Mouse (Mus musculus) stomach, postnatal 0 days (tissue): ENCODE results near the gene Clec12a. TPM values are rescaled to one million over a fixed set of nuclear protein-coding genes. Genes with fewer than 3 reads are reported as not detected.
"Not testable (repeated sequence)": the region's sequence is repeated elsewhere in the genome, so short reads cannot be mapped to it uniquely, and the experiment has no call there.

ENCODE experiments used
- ATAC-seq: fragments of 200-750 bp; cut with Nextera tagmentation; 2 replicates; pipeline ENCODE4 v1.8.0; 2017; ENCODE audit not compliant: low FRiP score, low TSS enrichment
- DNase-seq: peaks from one replicate; pipeline ENCODE4 v3.0.0-alpha.2; 2016; ENCODE audit warnings: low spot score
- H3K27ac ChIP-seq: fragments of 300-500 bp; sonication (generic); replicated peaks from 2 replicates; pipeline ENCODE4 v1.5.1; 2014; ENCODE audit warnings: mild to moderate bottlenecking, control low read depth
- H3K27me3 ChIP-seq: fragments of 300-500 bp; sonication (generic); 2 replicates; pipeline ENCODE4 v1.6.1; 2014; ENCODE audit warnings: low read length; ENCODE audit not compliant: control insufficient read depth, insufficient read depth
- H3K36me3 ChIP-seq: fragments of 300-500 bp; sonication (generic); 2 replicates; pipeline ENCODE4 v1.6.1; 2014; ENCODE audit warnings: low read length, mixed read lengths; ENCODE audit not compliant: control insufficient read depth, insufficient read depth
- H3K4me1 ChIP-seq: fragments of 300-500 bp; sonication (generic); replicated peaks from 2 replicates; pipeline ENCODE4 v1.6.1; 2014; ENCODE audit warnings: antibody characterized with exemption; ENCODE audit not compliant: control insufficient read depth, insufficient read depth
- H3K4me2 ChIP-seq: fragments of 300-500 bp; sonication (generic); replicated peaks from 2 replicates; pipeline ENCODE4 v1.6.1; 2014; ENCODE audit warnings: low read depth, mild to moderate bottlenecking, control low read depth, moderate library complexity
- H3K4me3 ChIP-seq: fragments of 300-500 bp; sonication (generic); 2 replicates; pipeline ENCODE4 v1.5.1; 2014; ENCODE audit warnings: low read depth, low read length, control low read depth
- H3K9ac ChIP-seq: fragments of 300-500 bp; sonication (generic); 2 replicates; pipeline ENCODE4 v1.6.1; 2014; ENCODE audit warnings: mild to moderate bottlenecking, low read length, control low read depth, mixed read lengths
- H3K9me3 ChIP-seq: fragments of 300-500 bp; sonication (generic); 2 replicates; pipeline ENCODE4 v1.6.1; 2016; ENCODE audit warnings: low read length; ENCODE audit not compliant: control insufficient read depth
- CTCF ChIP-seq: IDR thresholded peaks from 2 replicates; pipeline ENCODE4 v1.5.1; 2016; ENCODE audit warnings: antibody characterized with exemption, low read depth, mild to moderate bottlenecking, moderate library complexity
- EP300 ChIP-seq: optimal IDR thresholded peaks from 2 replicates; pipeline ENCODE3; 2016; ENCODE audit warnings: antibody characterized with exemption
- WGBS: fragments of 180-500 bp; shearing (Covaris S2); extraction: QIAGEN DNeasy Blood & Tissue Kit; methylation state at CpG from one replicate; pipeline ENCODE4 v1.1.7; 2014; 5-methylcytosine and 5-hydroxymethylcytosine counted together
- polyA plus RNA-seq: library from polyadenylated mRNA; unstranded; fragments of >200 nt; fragmentation: Nextera tagmentation; extraction: Ambion mirVana; gene quantifications from 2 replicates; pipeline ENCODE4 v1.2.1, GENCODE M21; 2015

Clec12a gene
- 0.40 and 0.61 TPM in 2 replicates for polyA plus RNA-seq

DNA sequence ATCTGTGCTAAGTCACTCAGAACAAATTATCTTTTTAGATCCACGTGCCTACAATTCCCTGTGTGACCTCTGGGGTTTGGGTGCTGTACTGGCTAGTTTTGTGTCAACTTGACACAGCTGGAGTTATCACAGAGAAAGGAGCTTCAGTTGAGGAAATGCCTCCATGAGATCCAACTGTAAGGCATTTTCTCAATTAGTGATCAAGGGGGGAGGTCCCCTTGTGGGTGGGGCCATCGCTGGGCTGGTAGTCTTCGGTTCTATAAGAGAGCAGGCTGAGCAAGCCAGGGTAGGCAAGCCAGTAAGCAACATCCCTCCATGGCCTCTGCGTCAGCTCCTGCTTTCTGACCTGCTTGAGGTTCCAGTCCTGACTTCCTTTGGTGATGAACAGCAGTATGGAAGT, at the start of gene Clec12a:
Gene Clec12a (plus strand): TSS at position 301 of the 400 bp plus-strand sequence.
- 71% methylated on average over 4 of the region's 4 CpGs for WGBS
- H3K9ac ChIP-seq, H3K27ac ChIP-seq, H3K27me3 ChIP-seq, H3K36me3 ChIP-seq, H3K4me2 ChIP-seq, DNase-seq, ATAC-seq, H3K4me3 ChIP-seq, H3K4me1 ChIP-seq, H3K9me3 ChIP-seq: not testable (repeated sequence)

DNA sequence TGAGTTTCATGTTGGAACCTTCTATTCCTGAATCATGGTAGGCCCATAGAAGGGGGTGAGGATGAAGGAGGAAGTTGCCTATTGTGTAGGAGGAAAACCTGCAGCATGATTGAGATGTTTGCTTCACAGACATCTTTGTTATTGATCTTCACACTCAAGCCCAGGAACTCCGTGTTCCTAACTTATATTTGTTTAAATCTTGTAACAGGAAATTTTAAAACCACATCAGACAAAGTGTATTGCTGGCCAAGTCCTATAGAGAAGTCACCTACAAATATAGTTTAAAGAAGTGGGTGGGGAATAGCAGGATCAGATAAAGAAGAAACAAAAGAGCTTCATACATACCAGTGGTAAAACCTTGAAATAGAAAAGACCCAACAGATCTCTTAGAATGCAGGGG, 38.3 kb upstream of the Clec12a start:
- no peak overlapping the region for H3K9ac ChIP-seq
- no peak overlapping the region for H3K4me3 ChIP-seq
- 29% methylated on average over 1 of the region's 1 CpGs for WGBS

DNA sequence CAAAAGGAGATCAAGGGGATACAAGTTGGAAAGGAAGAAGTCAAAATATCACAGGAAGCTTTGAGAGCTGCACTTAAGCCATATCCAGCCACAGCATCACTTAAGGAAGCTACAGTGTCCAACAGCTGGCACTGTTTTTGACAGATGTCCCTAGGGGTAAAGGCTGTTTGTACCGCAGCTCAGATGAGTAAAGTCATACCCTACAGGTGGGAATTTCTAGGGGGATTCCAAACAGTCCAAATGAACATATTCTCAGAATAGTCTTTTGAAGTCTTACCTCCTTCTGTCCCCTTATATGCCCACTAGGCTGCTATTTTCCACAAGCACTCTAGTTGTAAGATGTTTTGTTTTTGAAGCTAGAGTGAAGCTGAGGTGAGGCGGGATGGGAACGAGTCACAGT, 30.0 kb upstream of the Clec12a start:
- Histone ChIP-seq H3K27ac (no peak overlapping the region), H3K9me3 (no peaks in the 10 kb centered on the region), H3K27me3 (no peaks in the 10 kb centered on the region), H3K9ac (no peak overlapping the region), H3K4me1 (no peaks in the 10 kb centered on the region), H3K36me3 (no peaks in the 10 kb centered on the region), H3K4me2 (no peak overlapping the region), H3K4me3 (no peak overlapping the region)
- DNase-seq (no peak), ATAC-seq (no peak)
- TF ChIP-seq EP300 (no peak), CTCF (no peak)
- WGBS, result 76% methylated on average over 3 of the region's 3 CpGs

More for the DNA sequence above, 38.3 kb upstream of the Clec12a start:
- no peaks in the 10 kb centered on the region for H3K27me3 ChIP-seq
- DNase-seq (no peak), ATAC-seq (no peak)
- H3K9me3 ChIP-seq, result no peaks in the 10 kb centered on the region
- H3K4me1 ChIP-seq, result no peaks in the 10 kb centered on the region
- H3K27ac ChIP-seq, result no peak overlapping the region
- TF ChIP-seq CTCF, result no peak
- no peak for TF ChIP-seq EP300
- H3K4me2 ChIP-seq, result no peak overlapping the region
- no peaks in the 10 kb centered on the region for H3K36me3 ChIP-seq

DNA sequence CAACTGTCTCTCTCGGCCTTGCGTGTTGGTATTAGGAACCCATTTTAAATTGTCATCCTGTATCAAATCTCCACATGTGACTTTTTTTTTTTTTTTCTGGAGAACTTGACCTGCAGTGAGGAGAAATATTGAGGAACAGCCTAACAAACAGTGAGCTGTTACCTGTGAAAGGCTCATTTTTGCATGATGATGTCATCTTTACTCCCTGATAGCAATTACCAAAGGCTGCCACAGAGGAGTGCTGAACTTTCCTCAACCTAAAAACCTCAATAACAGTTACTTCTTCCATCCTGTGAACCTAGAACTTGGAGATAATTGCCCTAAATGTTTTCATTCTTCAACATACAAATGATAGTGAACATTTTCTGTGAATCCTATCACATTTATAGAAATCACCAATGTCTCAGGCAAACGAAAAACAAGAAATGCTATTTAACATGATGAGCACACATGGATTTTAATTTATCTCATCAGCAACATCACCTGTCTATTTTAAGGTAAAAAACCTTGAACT, 27.8 kb upstream of the Clec12a start:
- DNase-seq, result no peak
- H3K4me1 ChIP-seq, result no peaks in the 10 kb centered on the region
- H3K36me3 ChIP-seq, result no peaks in the 10 kb centered on the region
- no peaks in the 10 kb centered on the region for H3K9me3 ChIP-seq
- H3K4me2 ChIP-seq, result no peak overlapping the region
- H3K9ac ChIP-seq, result no peak overlapping the region
- no peaks in the 10 kb centered on the region for H3K27me3 ChIP-seq
- no peak for ATAC-seq
- WGBS, result 89% methylated on average over 3 of the region's 3 CpGs
- no peak overlapping the region for H3K27ac ChIP-seq
- TF ChIP-seq CTCF (no peak), EP300 (no peak)
- no peak overlapping the region for H3K4me3 ChIP-seq

DNA sequence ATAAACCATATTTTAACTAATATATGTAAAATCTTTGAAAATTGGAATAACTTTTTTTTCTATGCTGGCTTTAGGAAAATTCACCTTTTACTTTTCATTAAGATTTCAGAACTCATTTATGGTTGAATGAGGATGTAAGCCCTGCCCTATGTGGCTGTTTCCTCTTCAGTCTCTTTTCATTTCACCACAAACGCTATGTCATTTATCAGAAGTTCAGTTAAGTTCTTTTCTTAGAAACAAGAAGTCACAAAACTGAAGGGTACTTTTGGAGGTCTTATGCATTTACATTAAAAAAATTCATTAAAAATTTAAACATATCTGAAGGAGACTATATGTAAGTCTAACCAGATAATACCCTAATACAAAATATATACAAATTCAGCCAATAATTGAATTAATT, 26.8 kb upstream of the Clec12a start:
- 73% methylated on average over 1 of the region's 1 CpGs for WGBS
- H3K4me2 ChIP-seq, result no peak overlapping the region
- TF ChIP-seq EP300, result no peak
- TF ChIP-seq CTCF, result no peak
- no peak overlapping the region for H3K27ac ChIP-seq
- no peaks in the 10 kb centered on the region for H3K4me1 ChIP-seq
- DNase-seq (no peak), ATAC-seq (no peak)
- H3K4me3 ChIP-seq, result no peak overlapping the region
- no peaks in the 10 kb centered on the region for H3K27me3 ChIP-seq
- no peaks in the 10 kb centered on the region for H3K36me3 ChIP-seq
- H3K9me3 ChIP-seq, result no peaks in the 10 kb centered on the region
- no peak overlapping the region for H3K9ac ChIP-seq

DNA sequence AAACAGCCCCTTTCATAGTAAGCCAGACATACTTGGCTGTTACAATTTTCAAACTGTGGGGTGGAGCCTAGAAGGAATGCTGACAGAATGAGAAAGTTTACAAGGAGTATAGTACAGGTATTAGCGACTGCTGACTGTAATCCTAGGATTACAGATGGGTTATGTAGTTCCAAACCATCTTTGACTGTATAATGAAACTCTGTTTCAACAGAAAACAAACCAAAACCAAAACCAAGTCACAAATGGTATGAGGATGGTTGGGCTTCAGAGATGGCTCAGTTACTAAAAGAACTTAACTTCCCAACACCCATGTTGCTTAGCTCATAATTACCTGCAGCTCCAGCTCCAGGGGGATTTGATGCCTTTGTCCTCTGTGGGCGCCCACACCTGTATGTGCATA, 26.0 kb upstream of the Clec12a start:
- no peak for ATAC-seq
- H3K4me2 ChIP-seq, result no peak overlapping the region

More for the DNA sequence above, 26.0 kb upstream of the Clec12a start:
- H3K36me3 ChIP-seq, result no peaks in the 10 kb centered on the region
- no peaks in the 10 kb centered on the region for H3K27me3 ChIP-seq
- H3K27ac ChIP-seq, result no peak overlapping the region
- no peaks in the 10 kb centered on the region for H3K9me3 ChIP-seq
- no peak for DNase-seq
- H3K4me3 ChIP-seq, result no peak overlapping the region
- 63% methylated on average over 2 of the region's 2 CpGs for WGBS
- no peak overlapping the region for H3K9ac ChIP-seq
- H3K4me1 ChIP-seq, result no peaks in the 10 kb centered on the region
- TF ChIP-seq EP300, result no peak
